Mouse (Mus musculus): ENCODE data around the gene Pabpn1. TPM values are rescaled to one million over a fixed set of nuclear protein-coding genes. Genes with fewer than 3 reads are reported as not detected.

Pabpn1 gene
- total and polyA plus RNA-seq, 2 experiments from 2014 or later = 36.2 to 44.5 TPM

DNA sequence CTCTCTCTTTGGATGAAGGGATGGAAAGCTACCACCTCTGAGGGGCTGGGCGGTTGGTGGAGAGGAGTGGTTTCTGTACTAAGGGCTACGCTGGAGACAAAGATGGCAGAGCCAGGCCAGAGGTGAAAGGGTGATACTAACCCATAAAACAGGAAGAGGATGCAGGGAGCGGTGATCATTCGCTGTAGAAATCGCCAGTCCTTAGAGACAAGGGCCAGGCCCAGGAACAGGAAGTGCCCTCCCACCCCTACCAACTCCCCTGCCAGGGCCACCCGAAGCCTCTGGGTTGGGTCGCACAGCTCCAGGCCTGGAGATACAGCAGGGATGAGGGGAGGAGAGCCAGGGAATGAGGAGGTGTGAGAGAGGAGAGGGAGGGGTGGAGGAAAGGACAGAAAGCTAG lies 16.4 kb downstream of the Pabpn1 start:
- TF ChIP-seq EP300 (IDR thresholded peaks at IDR 0.05; ENCODE audit: low read depth) (no peak), CTCF (IDR thresholded peaks at IDR 0.05; ENCODE audit: low read depth) (no peak)
- no peaks in the 10 kb centered on the region for H3K9me3 ChIP-seq (replicated peaks; ENCODE audit: control insufficient read depth, low read length)
- H3K4me2 ChIP-seq (ENCODE audit: low read depth, low read length) = no peak overlapping the region
- peaks cover 9% of the 10 kb centered on the region; the same call in 1 of the 2 replicates for H3K36me3 ChIP-seq (replicated peaks; ENCODE audit: control insufficient read depth, insufficient read depth, low read length)
- H3K27me3 ChIP-seq (ENCODE audit: control insufficient read depth, insufficient read depth, low read length) = no peaks in the 10 kb centered on the region
- 77% methylated on average over 7 of the region's 7 CpGs for WGBS
- ATAC-seq (ENCODE audit: insufficient read depth, low read depth) (no peak), DNase-seq (ENCODE audit: low spot score) (no peak)
- no peak overlapping the region for H3K9ac ChIP-seq (replicated peaks; ENCODE audit: low read depth, low read length)
- no peak overlapping the region for H3K27ac ChIP-seq (ENCODE audit: low read depth)
- H3K4me1 ChIP-seq (ENCODE audit: control insufficient read depth, insufficient read depth) = peaks cover 6% of the 10 kb centered on the region
- no peak overlapping the region for H3K4me3 ChIP-seq (ENCODE audit: low read depth, low read length)

DNA sequence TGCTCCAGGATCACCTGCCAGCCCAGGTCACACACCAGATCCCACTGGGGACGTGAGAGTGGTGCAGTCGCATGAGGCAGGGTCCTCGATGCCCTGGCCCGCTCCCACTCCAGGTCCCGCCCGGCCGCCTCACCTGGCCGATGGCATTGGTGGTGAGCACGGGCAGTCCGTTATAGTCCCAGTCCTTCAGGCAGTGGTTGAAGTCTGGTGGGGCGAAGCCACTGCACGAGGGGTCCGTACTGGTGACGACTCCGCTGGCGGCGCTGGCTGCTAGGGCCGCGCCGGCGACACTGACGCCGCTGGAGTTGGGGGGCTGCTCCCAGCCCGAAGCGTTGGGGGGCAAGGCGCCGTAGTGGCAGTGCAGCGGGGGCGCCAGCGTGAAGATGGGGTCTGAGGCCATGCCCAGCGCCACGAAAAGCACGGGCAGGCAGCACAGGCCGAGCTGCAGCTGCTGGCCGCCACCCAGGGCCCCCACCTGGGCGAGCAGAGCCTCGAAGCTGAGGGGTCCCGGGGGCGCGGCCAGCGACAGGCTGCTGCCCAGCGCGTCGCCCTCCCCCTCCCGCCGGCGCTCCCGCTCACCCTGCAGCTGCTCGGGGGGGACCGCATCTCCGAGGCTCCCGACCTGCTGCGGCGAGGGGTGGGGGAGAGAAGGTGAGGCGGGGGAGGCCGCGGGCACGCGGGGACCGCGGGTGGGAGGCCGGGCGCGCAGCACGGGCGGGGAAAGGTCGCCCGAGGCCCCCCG lies 20.0 kb downstream of the Pabpn1 start:
- peaks cover 14% of the 10 kb centered on the region; the same call in 1 of the 2 replicates for H3K36me3 ChIP-seq (replicated peaks; ENCODE audit: control insufficient read depth, insufficient read depth, low read length)
- peak overlapping the region; percentile 76 for H3K9ac ChIP-seq (replicated peaks; ENCODE audit: low read depth, low read length)
- H3K4me3 ChIP-seq (ENCODE audit: low read depth, low read length) = peak overlapping the region; percentile 84
- peak; percentile 56 for ATAC-seq (ENCODE audit: insufficient read depth, low read depth)
- DNase-seq (ENCODE audit: low spot score) = no peak
- H3K9me3 ChIP-seq (replicated peaks; ENCODE audit: control insufficient read depth, low read length) = no peaks in the 10 kb centered on the region
- no peak for TF ChIP-seq EP300 (IDR thresholded peaks at IDR 0.05; ENCODE audit: low read depth)
- H3K4me1 ChIP-seq (ENCODE audit: control insufficient read depth, insufficient read depth) = peaks cover 6% of the 10 kb centered on the region
- H3K27ac ChIP-seq (ENCODE audit: low read depth) = no peak overlapping the region; the same call in 1 of the 2 replicates
- H3K27me3 ChIP-seq (ENCODE audit: control insufficient read depth, insufficient read depth, low read length) = no peaks in the 10 kb centered on the region
- peak overlapping the region; percentile 99 for H3K4me2 ChIP-seq (ENCODE audit: low read depth, low read length)
- WGBS = 4% methylated on average over 55 of the region's 69 CpGs

DNA sequence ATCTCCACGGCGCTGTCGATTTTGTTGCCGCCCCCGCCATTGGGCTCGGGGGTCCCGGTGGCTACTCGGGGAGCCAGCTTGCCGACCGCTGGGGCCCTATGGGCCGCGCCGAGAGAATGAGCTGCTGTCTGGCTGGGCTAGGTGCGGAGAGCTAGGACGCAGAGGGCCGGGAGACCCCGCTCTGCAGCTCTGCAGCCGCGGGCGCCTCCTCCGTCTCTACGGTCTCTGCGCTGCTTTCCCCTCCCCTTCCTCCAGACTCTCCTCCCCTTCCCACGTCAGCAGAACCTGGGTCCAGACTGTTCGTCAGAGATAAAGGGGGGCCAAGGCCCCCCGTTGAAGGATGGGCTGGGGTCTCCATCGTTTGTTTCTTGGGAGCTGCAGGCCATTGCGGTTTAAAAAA lies 20.6 kb downstream of the Pabpn1 start, which contains the start of gene Slc22a17:
Gene Slc22a17, minus strand, starts transcription at position 247 of the 400 bp plus-strand sequence.
- Histone ChIP-seq H3K4me2 (ENCODE audit: low read depth, low read length) (peak within 1 kb of the TSS; percentile 99), H3K27me3 (ENCODE audit: control insufficient read depth, insufficient read depth, low read length) (no peaks in the 10 kb centered on the region), H3K27ac (ENCODE audit: low read depth) (no peak within 1 kb of the TSS; the same call in 1 of the 2 replicates), H3K36me3 (replicated peaks; ENCODE audit: control insufficient read depth, insufficient read depth, low read length) (0 out of 2 replicates have a peak, but pooled peaks cover 12% of the 10 kb centered on the region), H3K9ac (replicated peaks; ENCODE audit: low read depth, low read length) (peak within 1 kb of the TSS; percentile 76), H3K9me3 (replicated peaks; ENCODE audit: control insufficient read depth, low read length) (no peaks in the 10 kb centered on the region), H3K4me1 (ENCODE audit: control insufficient read depth, insufficient read depth) (peaks cover 6% of the 10 kb centered on the region), H3K4me3 (ENCODE audit: low read depth, low read length) (peak within 1 kb of the TSS; percentile 84)
- TF ChIP-seq CTCF (IDR thresholded peaks at IDR 0.05; ENCODE audit: low read depth) (no peak), EP300 (IDR thresholded peaks at IDR 0.05; ENCODE audit: low read depth) (no peak)
- peak; percentile 71 for DNase-seq (ENCODE audit: low spot score)
- WGBS = 1% methylated on average over 27 of the region's 28 CpGs
- peak; percentile 88 for ATAC-seq (ENCODE audit: insufficient read depth, low read depth)

DNA sequence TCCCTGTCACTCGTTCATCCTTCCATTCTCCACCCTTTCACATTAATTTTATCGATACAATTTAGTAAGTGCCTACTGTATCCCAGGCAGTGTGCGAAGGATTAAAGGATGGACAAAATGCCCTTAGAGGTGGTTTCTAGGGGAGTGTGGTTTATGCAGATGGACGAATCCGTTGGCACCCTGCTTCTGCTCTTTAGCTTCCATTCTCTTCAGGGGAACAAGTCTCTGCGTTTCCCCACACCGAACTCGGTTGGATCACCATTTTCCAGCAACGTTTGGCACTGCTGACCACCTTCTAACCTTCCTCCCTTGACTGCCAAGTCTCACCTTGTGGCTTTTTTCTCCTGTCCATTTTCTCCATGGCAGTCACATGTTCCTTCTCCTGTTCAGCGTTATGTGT lies 21.0 kb downstream of the Pabpn1 start:
- DNase-seq (ENCODE audit: low spot score) (no peak), ATAC-seq (ENCODE audit: insufficient read depth, low read depth) (0 out of 2 replicates have a peak, but pooled peaks have one; percentile 0)
- TF ChIP-seq EP300 (IDR thresholded peaks at IDR 0.05; ENCODE audit: low read depth) (no peak), CTCF (IDR thresholded peaks at IDR 0.05; ENCODE audit: low read depth) (no peak)
- Histone ChIP-seq H3K9ac (replicated peaks; ENCODE audit: low read depth, low read length) (peak overlapping the region; percentile 76; the same call in 1 of the 2 replicates), H3K4me1 (ENCODE audit: control insufficient read depth, insufficient read depth) (peaks cover 6% of the 10 kb centered on the region), H3K27ac (ENCODE audit: low read depth) (no peak overlapping the region), H3K4me2 (ENCODE audit: low read depth, low read length) (peak overlapping the region; percentile 99), H3K27me3 (ENCODE audit: control insufficient read depth, insufficient read depth, low read length) (no peaks in the 10 kb centered on the region), H3K9me3 (replicated peaks; ENCODE audit: control insufficient read depth, low read length) (no peaks in the 10 kb centered on the region), H3K36me3 (replicated peaks; ENCODE audit: control insufficient read depth, insufficient read depth, low read length) (0 out of 2 replicates have a peak, but pooled peaks cover 12% of the 10 kb centered on the region), H3K4me3 (ENCODE audit: low read depth, low read length) (peak overlapping the region; percentile 84)
- 20% methylated on average over 10 of the region's 10 CpGs for WGBS

DNA sequence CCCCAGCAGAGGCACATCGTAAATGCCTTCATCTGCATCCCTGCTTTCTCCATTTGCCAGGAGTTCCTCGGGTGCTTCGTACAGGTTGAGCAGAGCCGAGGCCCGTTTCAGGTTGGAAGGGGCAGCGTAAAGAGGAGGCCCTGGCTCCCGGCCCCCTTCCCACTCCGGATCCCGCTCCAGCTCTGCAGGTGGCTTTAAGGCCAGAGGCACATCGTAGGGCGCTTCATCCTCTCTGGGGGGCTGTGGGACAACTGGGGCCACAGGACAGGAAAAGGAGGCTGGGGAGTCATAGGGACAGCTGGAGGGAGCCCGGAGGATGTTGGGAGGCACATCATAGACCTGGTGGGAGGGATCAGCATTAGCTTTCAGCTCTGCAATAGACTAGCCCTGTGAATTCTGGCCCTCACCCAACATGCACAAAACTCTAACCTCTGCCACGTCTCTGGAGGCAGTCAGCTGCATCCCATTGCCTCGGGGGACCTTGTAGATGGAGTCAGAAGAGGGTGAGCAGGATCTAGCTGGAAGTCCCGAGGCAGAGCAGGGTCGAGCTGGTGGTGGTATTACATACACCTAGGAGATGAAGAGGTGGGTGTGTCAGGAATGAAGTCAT lies 27.9 kb downstream of the Pabpn1 start:
- Histone ChIP-seq H3K4me3 (ENCODE audit: low read depth, low read length) (no peak overlapping the region), H3K9me3 (replicated peaks; ENCODE audit: control insufficient read depth, low read length) (no peaks in the 10 kb centered on the region), H3K36me3 (replicated peaks; ENCODE audit: control insufficient read depth, insufficient read depth, low read length) (0 out of 2 replicates have a peak, but pooled peaks cover 12% of the 10 kb centered on the region), H3K27ac (ENCODE audit: low read depth) (no peak overlapping the region), H3K4me1 (ENCODE audit: control insufficient read depth, insufficient read depth) (peaks cover 3% of the 10 kb centered on the region; the same call in 1 of the 2 replicates), H3K4me2 (ENCODE audit: low read depth, low read length) (no peak overlapping the region), H3K9ac (replicated peaks; ENCODE audit: low read depth, low read length) (no peak overlapping the region), H3K27me3 (ENCODE audit: control insufficient read depth, insufficient read depth, low read length) (no peaks in the 10 kb centered on the region)
- no peak for TF ChIP-seq EP300 (IDR thresholded peaks at IDR 0.05; ENCODE audit: low read depth)
- TF ChIP-seq CTCF (IDR thresholded peaks at IDR 0.05; ENCODE audit: low read depth) = no peak
- ATAC-seq (ENCODE audit: insufficient read depth, low read depth) = no peak
- DNase-seq (ENCODE audit: low spot score) = no peak
- WGBS = 81% methylated on average over 16 of the region's 16 CpGs
